23 mouse cellular contexts compared by ENCODE assay signal in genomic region chr6:83532608-83533007, GRCm38 (mm10). TPM values are rescaled to one million over a fixed set of nuclear protein-coding genes. Genes with fewer than 3 reads are reported as not detected.
A peak's percentile ranks its signal among the peaks of the same experiment; 100 is the strongest.
DNase-seq lines count a peak whose midpoint lies in the region; ATAC-seq lines count a peak whose summit lies in the region.
"Had no signal": no experiment of that assay in that cellular context is flagged by ENCODE, and none has a peak within 500 bp of the region (broad histone marks: within the 10 kb centered on the region; RNA-seq: fewer than 3 reads in every experiment).

No protein-coding gene starts in this region.

- no peak for ATAC-seq in lung, embryonic 15.5 days (ENCODE audit: borderline replicate concordance, extremely low read depth, low FRiP score, low TSS enrichment)
- 0 out of 2 replicates have a peak, but pooled peaks have one; percentile 29 for ATAC-seq in intestine, embryonic 16.5 days
- no peak for ATAC-seq in megakaryocyte progenitor cell, adult 5-6 weeks (replicated peaks; ENCODE audit: poor library complexity)
- no peak for ATAC-seq in forebrain, embryonic 13.5 days

- H3K27ac ChIP-seq in lung, embryonic 15.5 days, result no peak overlapping the region
- no peak overlapping the region for H3K27ac ChIP-seq in intestine, embryonic 16.5 days (ENCODE audit: low read length)
- H3K27ac ChIP-seq in forebrain, embryonic 13.5 days, result no peak overlapping the region
- H3K27ac ChIP-seq: embryonic facial prominence, embryonic 15.5 days; heart, embryonic 13.5 days; hindbrain, embryonic 15.5 days; left cerebral cortex, adult 2 months; macrophage; midbrain, embryonic 12.5 days had no signal

- H3K4me1 ChIP-seq in lung, embryonic 15.5 days, result peaks cover 6% of the 10 kb centered on the region; the same call in 1 of the 2 replicates
- no peaks in the 10 kb centered on the region; the same call in 1 of the 2 replicates for H3K4me1 ChIP-seq in intestine, embryonic 16.5 days (ENCODE audit: control insufficient read depth, insufficient read depth, low read length)
- H3K4me1 ChIP-seq in forebrain, embryonic 13.5 days, result no peaks in the 10 kb centered on the region
- H3K4me1 ChIP-seq: embryonic facial prominence, embryonic 15.5 days; hindbrain, embryonic 15.5 days; midbrain, embryonic 12.5 days had no signal

- no peaks in the 10 kb centered on the region for H3K27me3 ChIP-seq in lung, embryonic 15.5 days
- no peaks in the 10 kb centered on the region for H3K27me3 ChIP-seq in intestine, embryonic 16.5 days (replicated peaks; ENCODE audit: control insufficient read depth, insufficient read depth, low read length)
- no peaks in the 10 kb centered on the region for H3K27me3 ChIP-seq in forebrain, embryonic 13.5 days
- H3K27me3 ChIP-seq: embryonic facial prominence, embryonic 15.5 days; hindbrain, embryonic 15.5 days; midbrain, embryonic 12.5 days had no signal

- 53% methylated on average over 2 of the region's 2 CpGs for WGBS in lung, embryonic 15.5 days
- WGBS in intestine, embryonic 16.5 days, result 79% methylated on average over 2 of the region's 2 CpGs
- 69% methylated on average over 2 of the region's 2 CpGs for WGBS in forebrain, embryonic 13.5 days

- H3K36me3 ChIP-seq in lung, embryonic 15.5 days, result no peaks in the 10 kb centered on the region
- no peaks in the 10 kb centered on the region for H3K36me3 ChIP-seq in intestine, embryonic 16.5 days (ENCODE audit: control insufficient read depth, insufficient read depth, low read length)
- H3K36me3 ChIP-seq in forebrain, embryonic 13.5 days (ENCODE audit: poor library complexity, severe bottlenecking), result no peaks in the 10 kb centered on the region
- H3K36me3 ChIP-seq: embryonic facial prominence, embryonic 15.5 days; heart, embryonic 13.5 days; hindbrain, embryonic 15.5 days; midbrain, embryonic 12.5 days had no signal

- no peak overlapping the region for H3K4me2 ChIP-seq in lung, embryonic 15.5 days
- H3K4me2 ChIP-seq in intestine, embryonic 16.5 days (ENCODE audit: low read depth, low read length), result no peak overlapping the region
- H3K4me2 ChIP-seq in forebrain, embryonic 13.5 days, result no peak overlapping the region
- H3K4me2 ChIP-seq: embryonic facial prominence, embryonic 15.5 days; heart, embryonic 13.5 days; hindbrain, embryonic 15.5 days; liver, embryonic 11.5 days; midbrain, embryonic 12.5 days had no signal

- DNase-seq in lung, adult 18-20 months, result no peak
- peak; percentile 64 to 69 for DNase-seq in cerebellum, postnatal 10 days
- no peak for DNase-seq in urinary bladder, postnatal 10 days (ENCODE audit: low spot score)
- DNase-seq: B cell, adult 2 months; embryo, embryonic 11 days; kidney, adult 2 months; kidney, postnatal 25 days; lung, adult 2 months; thymus, adult 2 months had no signal

- H3K9ac ChIP-seq in lung, embryonic 15.5 days, result 0 out of 2 replicates have a peak overlapping the region, but pooled peaks have one; percentile 4
- H3K9ac ChIP-seq in intestine, embryonic 16.5 days (ENCODE audit: low read depth, low read length), result 0 out of 2 replicates have a peak overlapping the region, but pooled peaks have one; percentile 41
- H3K9ac ChIP-seq in forebrain, embryonic 13.5 days, result no peak overlapping the region
- H3K9ac ChIP-seq: embryonic facial prominence, embryonic 15.5 days; heart, embryonic 13.5 days; hindbrain, embryonic 15.5 days; midbrain, embryonic 12.5 days had no signal

- H3K4me3 ChIP-seq in lung, embryonic 15.5 days, result no peak overlapping the region
- H3K4me3 ChIP-seq in intestine, embryonic 16.5 days (ENCODE audit: low read length), result peak overlapping the region; percentile 29; the same call in 1 of the 2 replicates
- no peak overlapping the region for H3K4me3 ChIP-seq in forebrain, embryonic 13.5 days
- H3K4me3 ChIP-seq: embryonic facial prominence, embryonic 15.5 days; heart, embryonic 13.5 days; hindbrain, embryonic 15.5 days; left cerebral cortex, adult 2 months; midbrain, embryonic 12.5 days had no signal

- H3K9me3 ChIP-seq in lung, embryonic 15.5 days, result no peaks in the 10 kb centered on the region
- H3K9me3 ChIP-seq in intestine, embryonic 16.5 days (ENCODE audit: control insufficient read depth, low read length), result no peaks in the 10 kb centered on the region
- no peaks in the 10 kb centered on the region for H3K9me3 ChIP-seq in forebrain, embryonic 13.5 days (replicated peaks)
- H3K9me3 ChIP-seq: embryonic facial prominence, embryonic 15.5 days; heart, embryonic 13.5 days; hindbrain, embryonic 15.5 days; midbrain, embryonic 12.5 days had no signal

RNA-seq across cellular contexts. Expression of gene Actg2, which starts 3.5 kb away (rescaled TPM):
- polyA plus RNA-seq in lung, embryonic 15.5 days (2015; fragmentation: Nextera tagmentation; extraction: Ambion mirVana), result 172 and 210 TPM in 2 replicates
- polyA plus RNA-seq in intestine, embryonic 16.5 days (2015; fragmentation: Nextera tagmentation; extraction: Ambion mirVana), result 1,727 and 1,747 TPM in 2 replicates
- not detected in 2 replicates for total RNA-seq in megakaryocyte progenitor cell, adult 5-6 weeks (2015)
- total RNA-seq in megakaryocyte progenitor cell, adult 5-6 weeks (2017), result not detected in 2 replicates
- 0.31 and 2.2 TPM in 2 replicates for polyA plus RNA-seq in forebrain, embryonic 13.5 days (2015; fragmentation: Nextera tagmentation; extraction: Ambion mirVana)
- total RNA-seq: granulocyte monocyte progenitor cell, adult 5-6 weeks; layer of hippocampus, adult 8-10 months; left cerebral cortex, adult 2 months; monocyte, adult 5-6 weeks had no signal
- polyA plus RNA-seq: macrophage had no signal

RNA-seq across cellular contexts. Expression of gene Dguok, which starts 25.8 kb away (rescaled TPM):
- polyA plus RNA-seq in lung, embryonic 15.5 days (2015; fragmentation: Nextera tagmentation; extraction: Ambion mirVana), result 78.5 and 80.3 TPM in 2 replicates
- 68.5 and 72.4 TPM in 2 replicates for polyA plus RNA-seq in intestine, embryonic 16.5 days (2015; fragmentation: Nextera tagmentation; extraction: Ambion mirVana)
- total RNA-seq in megakaryocyte progenitor cell, adult 5-6 weeks (2015), result 40.2 and 51.7 TPM in 2 replicates
- 34.3 and 35.3 TPM in 2 replicates for total RNA-seq in megakaryocyte progenitor cell, adult 5-6 weeks (2017)
- 68.9 and 72.8 TPM in 2 replicates for polyA plus RNA-seq in forebrain, embryonic 13.5 days (2015; fragmentation: Nextera tagmentation; extraction: Ambion mirVana)

RNA-seq across cellular contexts. Expression of gene Stambp, which starts 39.9 kb away (rescaled TPM):
- 21.0 and 23.3 TPM in 2 replicates for polyA plus RNA-seq in lung, embryonic 15.5 days (2015; fragmentation: Nextera tagmentation; extraction: Ambion mirVana)
- polyA plus RNA-seq in intestine, embryonic 16.5 days (2015; fragmentation: Nextera tagmentation; extraction: Ambion mirVana), result 29.4 and 30.5 TPM in 2 replicates
- 30.8 and 34.5 TPM in 2 replicates for total RNA-seq in megakaryocyte progenitor cell, adult 5-6 weeks (2015)
- total RNA-seq in megakaryocyte progenitor cell, adult 5-6 weeks (2017), result 4.0 and 7.4 TPM in 2 replicates
- 37.2 and 40.0 TPM in 2 replicates for polyA plus RNA-seq in forebrain, embryonic 13.5 days (2015; fragmentation: Nextera tagmentation; extraction: Ambion mirVana)

Comparison
In these comparisons a context has a peak if more than half of its experiments do, and no peak if none do; other contexts are left out.
1. DNase-seq: peak in cerebellum, postnatal 10 days (2 of 2); none in lung, adult 18-20 months (0 of 2) and urinary bladder, postnatal 10 days (single experiment).
2. RNA of gene Actg2, which starts 3.5 kb away (polyA plus RNA-seq): 1,727 to 1,747 TPM in intestine, embryonic 16.5 days and 172 to 210 TPM in lung, embryonic 15.5 days; 0.31 to 2.2 TPM in forebrain, embryonic 13.5 days; every median in the first group is over 10 times any median in the second.